Mouse (Mus musculus) adrenal gland, adult 8-10 months (tissue): ENCODE measurements at regions not wholly inside any gene's neighbourhood (a gene's known extent, or its start where the extent isn't known, plus 50 kb on each side); places are given as distances from the start of the nearest gene placed in this dataset.
"Not testable (repeated sequence)": the region's sequence is repeated elsewhere in the genome, so short reads cannot be mapped to it uniquely, and the experiment has no call there.

ENCODE experiments used
- DNase-seq: peaks from one replicate; pipeline ENCODE4 v3.0.0; 2022

- DNase-seq, result no peak
Measured at GRCm38 (mm10) chr5:45382804-45383203, 67.2 kb downstream of the Qdpr start.

- no peak for DNase-seq
Measured at GRCm38 (mm10) chr5:45378486-45378885, 71.5 kb downstream of the Qdpr start.

GRCm38 (mm10) chr5:45373069-45373468 lies 77.0 kb downstream of the Qdpr start:
- no peak for DNase-seq

GRCm38 (mm10) chr5:45368451-45368850 lies 81.6 kb downstream of the Qdpr start:
- DNase-seq, result peak; percentile 39

GRCm38 (mm10) chr5:45360189-45360588 lies 89.8 kb downstream of the Qdpr start:
- DNase-seq, result no peak

- no peak for DNase-seq
Measured at GRCm38 (mm10) chr5:45340411-45340810, 109.6 kb downstream of the Qdpr start.

GRCm38 (mm10) chr5:45336801-45337200 lies 113.2 kb downstream of the Qdpr start:
- no peak for DNase-seq

GRCm38 (mm10) chr5:45324468-45324867 lies 125.6 kb downstream of the Qdpr start:
- DNase-seq, result not testable (repeated sequence)

GRCm38 (mm10) chr5:45323500-45323899 lies 126.5 kb downstream of the Qdpr start:
- DNase-seq, result peak; percentile 13

- DNase-seq, result no peak
Measured at GRCm38 (mm10) chr5:45318026-45318425, 132.0 kb downstream of the Qdpr start.

GRCm38 (mm10) chr5:45301120-45301519 lies 148.9 kb downstream of the Qdpr start:
- no peak for DNase-seq

GRCm38 (mm10) chr5:45298872-45299271 lies 151.2 kb downstream of the Qdpr start:
- DNase-seq, result no peak

GRCm38 (mm10) chr5:45295134-45295533 lies 154.9 kb downstream of the Qdpr start:
- DNase-seq, result no peak

- DNase-seq, result no peak
Measured at GRCm38 (mm10) chr5:45292833-45293546, 157.0 kb downstream of the Qdpr start.

GRCm38 (mm10) chr5:45292383-45292782 lies 157.7 kb downstream of the Qdpr start:
- DNase-seq, result peak; percentile 86

GRCm38 (mm10) chr5:45291752-45292151 lies 158.3 kb downstream of the Qdpr start:
- DNase-seq, result no peak

GRCm38 (mm10) chr5:45291276-45291675 lies 158.8 kb downstream of the Qdpr start:
- DNase-seq, result no peak

GRCm38 (mm10) chr5:45286454-45286853 lies 163.6 kb downstream of the Qdpr start:
- DNase-seq, result no peak

- DNase-seq, result no peak
Measured at GRCm38 (mm10) chr5:45284680-45285079, 165.4 kb downstream of the Qdpr start.

- DNase-seq, result no peak
Measured at GRCm38 (mm10) chr5:45283908-45284415, 166.1 kb downstream of the Qdpr start.

- DNase-seq, result no peak
Measured at GRCm38 (mm10) chr5:45282207-45282930, 167.7 kb downstream of the Qdpr start.

GRCm38 (mm10) chr5:45278571-45278970 lies 171.5 kb downstream of the Qdpr start:
- DNase-seq, result peak; percentile 59

GRCm38 (mm10) chr5:45278005-45278432 lies 172.0 kb downstream of the Qdpr start:
- no peak for DNase-seq

- DNase-seq, result no peak
Measured at GRCm38 (mm10) chr5:45270679-45271078, 179.4 kb downstream of the Qdpr start.
